Mouse (Mus musculus) liver, adult 2 months (tissue): ENCODE data around the gene Eef1a1.

ENCODE experiments used
- CTCF ChIP-seq: fragments of 200-500 bp; IDR thresholded peaks from 2 replicates; pipeline ENCODE4 v1.5.1; 2011; ENCODE audit warnings: low read depth, low read length, control low read depth
- POLR2A ChIP-seq: fragments of 200-500 bp; IDR thresholded peaks from 2 replicates; pipeline ENCODE4 v1.6.1; 2011; ENCODE audit warnings: low read length, control low read depth; ENCODE audit not compliant: insufficient read depth; ENCODE audit errors: extremely low read depth

DNA sequence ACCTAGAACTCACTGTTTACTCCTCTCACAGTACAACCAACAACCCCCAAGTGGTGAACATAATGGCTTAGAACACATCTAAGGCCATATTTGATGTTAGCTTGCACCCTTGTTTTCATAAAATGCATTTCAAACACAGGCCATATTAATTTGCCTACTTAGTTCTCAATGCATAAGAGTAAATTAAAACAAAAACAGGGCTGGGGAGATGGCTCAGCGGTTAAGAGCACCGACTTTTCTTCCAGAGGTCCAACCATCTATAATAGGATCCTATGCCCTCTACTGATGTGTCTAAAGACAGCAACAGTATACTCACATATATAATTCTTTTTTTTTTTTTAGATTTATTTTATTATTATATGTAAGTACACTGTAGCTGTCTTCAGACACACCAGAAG is 13.6 kb downstream of the Eef1a1 start:
- TF ChIP-seq CTCF (no peak), POLR2A (no peak)
